Mouse (Mus musculus) MEL (cell line): ENCODE data around the gene Nr0b2. TPM values are rescaled to one million over a fixed set of nuclear protein-coding genes. Genes with fewer than 3 reads are reported as not detected.
A peak's percentile ranks its signal among the peaks of the same experiment; 100 is the strongest.

Experiments
- DNase-seq: peaks from one replicate; pipeline ENCODE4 v3.0.0; 2011; ENCODE audit warnings: low read depth, low spot score
- H3K27ac ChIP-seq: 2 replicates; pipeline ENCODE4 v1.5.1; 2012; ENCODE audit warnings: low read depth, mild to moderate bottlenecking, control low read depth, low read length, moderate library complexity; ENCODE audit not compliant: control insufficient read depth
- H3K27me3 ChIP-seq, 2 experiments: fragments of 150-350 bp in 1 of 2; sonication (generic) in 1 of 2; 2 replicates each; pipeline ENCODE4 v1.6.1; 2012; ENCODE audit warnings: low read length in 2 of 2, mild to moderate bottlenecking in 2 of 2, improper control_type of control experiment in 1 of 2, moderate library complexity in 1 of 2; ENCODE audit not compliant: insufficient read depth in 2 of 2, control insufficient read depth in 1 of 2
- H3K36me3 ChIP-seq, 2 experiments: 2 replicates each; pipeline ENCODE4 v1.6.1; 2012 to 2014; ENCODE audit warnings: low read length in 2 of 2, improper control_type of control experiment in 1 of 2, inconsistent platforms in 1 of 2, mild to moderate bottlenecking in 1 of 2; ENCODE audit not compliant: insufficient read depth in 2 of 2, control insufficient read depth in 1 of 2
- H3K4me1 ChIP-seq, 2 experiments: fragments of 150-350 bp in 1 of 2; sonication (generic) in 1 of 2; 2 replicates each; pipeline ENCODE4 v1.6.1; 2012; ENCODE audit warnings: low read length in 2 of 2, improper control_type of control experiment in 1 of 2, mild to moderate bottlenecking in 1 of 2; ENCODE audit not compliant: insufficient read depth in 2 of 2, control insufficient read depth in 1 of 2
- H3K4me3 ChIP-seq, 2 experiments: fragments of 150-350 bp in 1 of 2; sonication (generic) in 1 of 2; 2 replicates each; pipeline ENCODE4 v1.5.1; 2012; ENCODE audit warnings: low read depth in 2 of 2, low read length in 2 of 2, mild to moderate bottlenecking in 2 of 2, moderate library complexity in 2 of 2, control low read depth in 1 of 2, improper control_type of control experiment in 1 of 2; ENCODE audit not compliant: control insufficient read depth in 1 of 2, insufficient read depth in 1 of 2
- H3K79me2 ChIP-seq: 2 replicates; pipeline ENCODE4 v1.6.1; 2012; ENCODE audit warnings: mild to moderate bottlenecking, low read length, moderate library complexity; ENCODE audit not compliant: control insufficient read depth, poor library complexity, insufficient read depth
- H3K9ac ChIP-seq: 2 replicates; pipeline ENCODE4 v1.6.1; 2012; ENCODE audit warnings: low read depth, mild to moderate bottlenecking, control low read depth, low read length, moderate library complexity; ENCODE audit not compliant: control insufficient read depth, poor library complexity, severe bottlenecking
- H3K9me3 ChIP-seq: fragments of 150-350 bp; sonication (generic); replicated peaks from 2 replicates; pipeline ENCODE4 v1.6.1; 2012; ENCODE audit warnings: mild to moderate bottlenecking, low read length, improper control_type of control experiment, moderate library complexity; ENCODE audit not compliant: insufficient read depth
- CHD1 ChIP-seq: IDR thresholded peaks from 2 replicates; pipeline ENCODE4 v1.6.1; 2012; ENCODE audit warnings: low read depth, mild to moderate bottlenecking, inconsistent platforms, low read length, improper control_type of control experiment
- E2F4 ChIP-seq: IDR thresholded peaks from 2 replicates; pipeline ENCODE4 v1.6.1; 2011; ENCODE audit warnings: low read depth, low read length, improper control_type of control experiment, borderline replicate concordance
- ELF1 ChIP-seq: IDR thresholded peaks from 2 replicates; pipeline ENCODE4 v1.6.1; 2014; ENCODE audit warnings: low read depth, mild to moderate bottlenecking, inconsistent platforms, low read length, improper control_type of control experiment, moderate library complexity
- ETS1 ChIP-seq: IDR thresholded peaks from 2 replicates; pipeline ENCODE4 v1.6.1; 2012; ENCODE audit warnings: low read depth, mild to moderate bottlenecking, inconsistent platforms, low read length, improper control_type of control experiment, moderate library complexity
- HCFC1 ChIP-seq: IDR thresholded peaks from 2 replicates; pipeline ENCODE4 v1.6.1; 2012; ENCODE audit warnings: low read depth, mild to moderate bottlenecking, inconsistent platforms, low read length, improper control_type of control experiment, moderate library complexity
- KAT2A ChIP-seq: conservative IDR thresholded peaks from 2 replicates; pipeline ENCODE4 v1.6.1; 2012; ENCODE audit warnings: low read depth, low read length, improper control_type of control experiment, inconsistent platforms
- MXI1 ChIP-seq: IDR thresholded peaks from 2 replicates; pipeline ENCODE4 v1.6.1; 2011; ENCODE audit warnings: mild to moderate bottlenecking, low read depth, low read length, improper control_type of control experiment
- MYB ChIP-seq: IDR thresholded peaks from 2 replicates; pipeline ENCODE4 v1.6.1; 2011; ENCODE audit warnings: mild to moderate bottlenecking, low read depth, low read length, improper control_type of control experiment
- POLR2A ChIP-seq, 2 experiments: IDR thresholded peaks; 2 replicates each; pipeline ENCODE4 v1.6.1; 2011 to 2012; ENCODE audit warnings: low read length in 2 of 2, mild to moderate bottlenecking in 2 of 2, control low read depth in 1 of 2, improper control_type of control experiment in 1 of 2, low read depth in 1 of 2, moderate library complexity in 1 of 2; ENCODE audit not compliant: control insufficient read depth in 1 of 2, insufficient read depth in 1 of 2, poor library complexity in 1 of 2
- RCOR1 ChIP-seq: IDR thresholded peaks from 2 replicates; pipeline ENCODE4 v1.6.1; 2012; ENCODE audit warnings: low read depth, mild to moderate bottlenecking, inconsistent platforms, low read length, improper control_type of control experiment
- SIN3A ChIP-seq: IDR thresholded peaks from 2 replicates; pipeline ENCODE4 v1.6.1; 2012; ENCODE audit warnings: low read length, improper control_type of control experiment, inconsistent platforms
- TAL1 ChIP-seq: IDR thresholded peaks from 2 replicates; pipeline ENCODE4 v1.6.1; 2012; ENCODE audit warnings: mild to moderate bottlenecking, inconsistent platforms, low read length, moderate library complexity, mixed read lengths
- TBP ChIP-seq: IDR thresholded peaks from 2 replicates; pipeline ENCODE4 v1.8.0; 2011; ENCODE audit warnings: low read depth, low read length, improper control_type of control experiment
- UBTF ChIP-seq: IDR thresholded peaks from 2 replicates; pipeline ENCODE4 v1.6.1; 2012; ENCODE audit warnings: low read depth, mild to moderate bottlenecking, inconsistent platforms, low read length, improper control_type of control experiment, moderate library complexity, borderline replicate concordance; ENCODE audit not compliant: insufficient read depth
- ZKSCAN1 ChIP-seq: IDR thresholded peaks from 2 replicates; pipeline ENCODE4 v1.6.1; 2012; ENCODE audit warnings: low read depth, mild to moderate bottlenecking, inconsistent platforms, low read length, improper control_type of control experiment, moderate library complexity
- ZMIZ1 ChIP-seq: IDR thresholded peaks from 2 replicates; pipeline ENCODE4 v1.6.1; 2012; ENCODE audit warnings: low read depth, mild to moderate bottlenecking, inconsistent platforms, low read length, improper control_type of control experiment, moderate library complexity
- ZNF384 ChIP-seq: IDR thresholded peaks from 2 replicates; pipeline ENCODE4 v1.6.1; 2012; ENCODE audit warnings: low read depth, mild to moderate bottlenecking, inconsistent platforms, low read length, improper control_type of control experiment
- polyA plus RNA-seq, 2 experiments: library from polyadenylated mRNA; stranded (reverse) in 1 of 2; unstranded in 1 of 2; fragments of >175 nt in 1 of 2; fragments of >200 nt in 1 of 2; gene quantifications; 2 replicates each; pipeline versions ENCODE4 v1.2.1 to v1.2.4; 2012; ENCODE audit warnings: low replicate concordance in 2 of 2, low read depth in 1 of 2; ENCODE audit not compliant: insufficient read length in 2 of 2, insufficient read depth in 1 of 2, missing spikeins in 1 of 2
- total RNA-seq: library from RNA; depleted of rRNA; stranded (reverse); fragments of 300-350 nt; gene quantifications from 2 replicates; pipeline ENCODE4 v1.2.3, GENCODE M21; 2012

Nr0b2 gene
- total and polyA plus RNA-seq, 3 experiments, result 0.10 TPM; not detected in 2

DNA sequence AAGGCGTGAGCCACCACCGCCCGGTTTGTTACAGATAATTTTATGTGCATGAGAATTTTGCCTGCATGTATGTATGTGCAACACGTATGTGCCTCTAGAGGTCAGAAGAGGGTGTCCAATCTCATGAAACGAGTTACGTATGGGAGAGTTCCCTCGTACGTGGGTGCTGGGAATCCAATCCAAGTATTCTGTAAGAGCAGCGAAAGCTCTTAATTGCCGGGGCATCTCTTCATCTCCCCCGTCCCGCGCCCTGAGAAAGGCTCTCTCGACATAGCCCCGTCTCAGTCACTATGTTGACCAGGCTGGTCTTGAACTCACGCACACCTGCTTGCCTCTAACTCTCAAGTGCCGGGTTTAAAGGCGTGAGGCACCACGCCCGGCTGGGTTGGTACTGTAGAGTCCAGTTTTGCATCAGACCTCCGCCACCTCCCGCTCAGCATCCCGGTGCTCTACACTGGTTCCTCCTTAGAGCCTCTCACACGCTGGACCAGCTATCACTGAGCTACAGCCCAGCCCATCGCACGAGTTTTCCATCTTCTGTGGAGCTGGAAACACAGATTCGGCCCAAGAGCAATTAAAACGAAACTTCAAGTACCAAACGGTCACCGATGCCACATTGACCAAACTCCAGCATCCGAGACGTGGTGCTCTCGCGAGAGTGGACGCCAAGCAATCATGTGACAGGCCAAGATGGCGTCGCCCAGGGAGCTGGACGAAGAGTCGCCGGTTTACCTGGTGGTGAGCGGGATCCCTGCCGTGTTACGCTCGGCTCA, 21.1 kb downstream of the Nr0b2 start, which contains the start of gene Gpatch3 (continued):
- TF ChIP-seq POLR2A (IDR thresholded peaks at IDR 0.05; ENCODE audit: control insufficient read depth in 1 of 2, insufficient read depth in 1 of 2, low read depth in 1 of 2, low read length in 2 of 2, poor library complexity in 1 of 2) (peak; percentile 76 to 85; a peak in 3 of 4 replicates), KAT2A (peak; percentile 59; the same call in 1 of the 2 replicates), RCOR1 (no peak), TBP (peak; percentile 98), ZKSCAN1 (no peak), MXI1 (peak; percentile 94), E2F4 (no peak), CHD1 (no peak), ELF1 (no peak), SIN3A (peak; percentile 99), TAL1 (no peak), ZMIZ1 (no peak), HCFC1 (peak; percentile 93), MYB (no peak)

DNA sequence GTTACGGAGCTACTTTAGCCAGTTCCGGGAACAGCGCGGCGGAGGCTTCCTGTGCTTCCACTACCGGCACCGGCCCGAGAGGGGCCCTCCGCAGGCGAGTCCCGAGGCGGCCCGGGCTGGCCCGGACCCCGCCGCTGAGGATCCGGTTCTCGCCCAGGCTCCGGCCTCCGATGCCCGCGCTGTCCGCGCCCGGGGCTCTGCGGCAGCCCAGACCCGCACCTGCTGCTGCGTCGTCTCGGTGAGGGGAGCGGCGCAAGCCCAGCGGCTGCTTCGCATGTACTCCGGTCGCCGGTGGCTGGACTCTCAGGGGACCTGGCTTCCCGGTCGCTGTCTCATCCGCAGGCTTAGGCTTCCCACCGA, 21.6 kb downstream of the Nr0b2 start:
- Histone ChIP-seq H3K9ac (peak overlapping the region; percentile 86), H3K4me3 (peak overlapping the region; percentile 54 to 84), H3K79me2 (peaks cover 4% of the 10 kb centered on the region; the same call in 1 of the 2 replicates), H3K27ac (no peak overlapping the region; the same call in 1 of the 2 replicates), H3K36me3 (no peaks in the 10 kb centered on the region), H3K27me3 (no peaks in the 10 kb centered on the region), H3K9me3 (no peaks in the 10 kb centered on the region), H3K4me1 (no peaks in the 10 kb centered on the region)
- TF ChIP-seq POLR2A (IDR thresholded peaks at IDR 0.05; ENCODE audit: control insufficient read depth in 1 of 2, insufficient read depth in 1 of 2, low read depth in 1 of 2, low read length in 2 of 2, poor library complexity in 1 of 2) (0 out of 4 replicates have a peak, but pooled peaks of 1 of the 2 experiments have one; percentile 2), KAT2A (0 out of 2 replicates have a peak, but pooled peaks have one; percentile 2), ZNF384 (no peak), RCOR1 (0 out of 2 replicates have a peak, but pooled peaks have one; percentile 29), UBTF (no peak), SIN3A (no peak), ETS1 (no peak)
- no peak for DNase-seq
